Comparison of ENCODE assay signal across 20 mouse cellular contexts in the genomic region with DNA sequence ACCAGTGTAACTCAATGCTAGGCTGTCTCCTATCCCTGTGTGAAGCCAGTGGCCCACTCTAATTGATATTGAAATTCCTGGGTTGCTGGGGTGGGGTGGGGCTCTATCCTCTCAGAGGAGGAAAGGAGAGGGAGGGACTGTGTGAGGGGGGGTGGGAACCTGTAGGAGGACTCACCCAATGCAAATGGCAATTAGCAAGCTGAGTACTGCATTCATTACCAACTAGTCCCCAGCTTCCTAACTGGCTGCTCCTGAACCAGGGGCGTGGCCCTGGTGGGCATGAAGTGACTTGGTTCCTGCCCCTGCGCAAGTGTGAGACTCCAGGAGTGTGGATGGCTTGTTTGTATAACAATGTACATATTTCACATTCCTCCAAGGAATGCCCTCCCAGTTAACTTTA.
DNase-seq lines count a peak whose midpoint lies in the region; ATAC-seq and TF ChIP-seq lines count a peak whose summit lies in the region.
"Had no signal": no experiment of that assay in that cellular context is flagged by ENCODE, and none has a peak within 500 bp of the region (broad histone marks: within the 10 kb centered on the region; RNA-seq: fewer than 3 reads in every experiment).

No protein-coding gene starts in this region.

- WGBS in lung, embryonic 16.5 days: 41% methylated on average over 2 of the region's 2 CpGs
- WGBS in stomach, embryonic 14.5 days: 60% methylated on average over 2 of the region's 2 CpGs
- WGBS in stomach, postnatal 0 days: 37% methylated on average over 2 of the region's 2 CpGs

- no peak for TF ChIP-seq EP300 in stomach, postnatal 0 days (optimal IDR thresholded peaks at IDR 0.05)

- no peaks in the 10 kb centered on the region for H3K4me1 ChIP-seq in lung, embryonic 16.5 days (replicated peaks; ENCODE audit: control insufficient read depth, insufficient read depth, low read length)
- H3K4me1 ChIP-seq in stomach, embryonic 14.5 days (ENCODE audit: control insufficient read depth, insufficient read depth, low read length): no peaks in the 10 kb centered on the region
- H3K4me1 ChIP-seq in stomach, postnatal 0 days (replicated peaks; ENCODE audit: control insufficient read depth, insufficient read depth): no peaks in the 10 kb centered on the region
- H3K4me1 ChIP-seq: embryonic facial prominence, embryonic 15.5 days; heart, embryonic 12.5 days; hindbrain, embryonic 10.5 days had no signal

- no peak overlapping the region for H3K9ac ChIP-seq in lung, embryonic 16.5 days (ENCODE audit: low read length)
- no peak overlapping the region for H3K9ac ChIP-seq in stomach, embryonic 14.5 days (replicated peaks; ENCODE audit: low read depth, low read length)
- no peak overlapping the region for H3K9ac ChIP-seq in stomach, postnatal 0 days (ENCODE audit: low read length)
- H3K9ac ChIP-seq: embryonic facial prominence, embryonic 15.5 days; forebrain, postnatal 0 days; heart, embryonic 12.5 days; hindbrain, embryonic 14.5 days had no signal

- H3K36me3 ChIP-seq in lung, embryonic 16.5 days (ENCODE audit: control insufficient read depth, insufficient read depth, low read length): no peaks in the 10 kb centered on the region
- H3K36me3 ChIP-seq in stomach, embryonic 14.5 days (ENCODE audit: control insufficient read depth, insufficient read depth, low read length): no peaks in the 10 kb centered on the region
- H3K36me3 ChIP-seq in stomach, postnatal 0 days (ENCODE audit: control insufficient read depth, insufficient read depth, low read length): no peaks in the 10 kb centered on the region
- H3K36me3 ChIP-seq: embryonic facial prominence, embryonic 15.5 days; heart, embryonic 12.5 days; hindbrain, embryonic 10.5 days had no signal

- H3K27ac ChIP-seq in lung, embryonic 16.5 days (ENCODE audit: low read length): no peak overlapping the region
- H3K27ac ChIP-seq in stomach, embryonic 14.5 days (ENCODE audit: low read length): no peak overlapping the region
- H3K27ac ChIP-seq in stomach, postnatal 0 days (replicated peaks): no peak overlapping the region
- H3K27ac ChIP-seq: embryonic facial prominence, embryonic 15.5 days; gastrocnemius, adult 2 months; hindbrain, embryonic 10.5 days; hindbrain, embryonic 14.5 days had no signal

- TF ChIP-seq CTCF in stomach, postnatal 0 days (IDR thresholded peaks at IDR 0.05; ENCODE audit: low read depth): no peak

- ATAC-seq in lung, embryonic 16.5 days (ENCODE audit: low read depth): peak; percentile 87
- ATAC-seq in stomach, embryonic 14.5 days (ENCODE audit: insufficient number of reproducible peaks, insufficient read depth, low FRiP score, low read depth): 0 out of 2 replicates have a peak, but pooled peaks have one; percentile 65
- no peak for ATAC-seq in stomach, postnatal 0 days (ENCODE audit: low FRiP score, low TSS enrichment)
- ATAC-seq in erythroid progenitor cell, adult 5-6 weeks (replicated peaks; ENCODE audit: low FRiP score, poor library complexity, severe bottlenecking): no peak
- ATAC-seq: forebrain, postnatal 0 days had no signal

- H3K9me3 ChIP-seq in lung, embryonic 16.5 days (ENCODE audit: control insufficient read depth, low read length): no peaks in the 10 kb centered on the region
- no peaks in the 10 kb centered on the region for H3K9me3 ChIP-seq in stomach, embryonic 14.5 days (ENCODE audit: control insufficient read depth, low read depth, low read length)
- no peaks in the 10 kb centered on the region for H3K9me3 ChIP-seq in stomach, postnatal 0 days (ENCODE audit: control insufficient read depth, low read length)
- H3K9me3 ChIP-seq: embryonic facial prominence, embryonic 15.5 days; heart, embryonic 12.5 days; hindbrain, embryonic 10.5 days had no signal

- no peaks in the 10 kb centered on the region for H3K27me3 ChIP-seq in lung, embryonic 16.5 days (ENCODE audit: control insufficient read depth, insufficient read depth, low read depth, low read length)
- H3K27me3 ChIP-seq in stomach, embryonic 14.5 days (ENCODE audit: control insufficient read depth, insufficient read depth, low read length): no peaks in the 10 kb centered on the region
- no peaks in the 10 kb centered on the region for H3K27me3 ChIP-seq in stomach, postnatal 0 days (ENCODE audit: control insufficient read depth, insufficient read depth, low read length)
- H3K27me3 ChIP-seq: CH12.LX; embryonic facial prominence, embryonic 15.5 days; heart, embryonic 12.5 days had no signal

- H3K4me2 ChIP-seq in lung, embryonic 16.5 days (ENCODE audit: low read depth, low read length): no peak overlapping the region
- H3K4me2 ChIP-seq in stomach, embryonic 14.5 days (replicated peaks; ENCODE audit: low read depth, low read length): no peak overlapping the region
- H3K4me2 ChIP-seq in stomach, postnatal 0 days (replicated peaks; ENCODE audit: low read depth): no peak overlapping the region
- H3K4me2 ChIP-seq: embryonic facial prominence, embryonic 15.5 days; heart, embryonic 12.5 days; hindbrain, embryonic 14.5 days had no signal

- H3K4me3 ChIP-seq in lung, embryonic 16.5 days (ENCODE audit: low read length): no peak overlapping the region
- no peak overlapping the region for H3K4me3 ChIP-seq in stomach, embryonic 14.5 days (ENCODE audit: low read depth, low read length)
- no peak overlapping the region for H3K4me3 ChIP-seq in stomach, postnatal 0 days (ENCODE audit: low read depth, low read length)
- H3K4me3 ChIP-seq: embryonic facial prominence, embryonic 15.5 days; erythroblast, embryonic 14.5 days; gastrocnemius, adult 2 months; heart, embryonic 12.5 days; hindbrain, embryonic 10.5 days had no signal

- no peak for DNase-seq in lung, postnatal 10 days
- no peak for DNase-seq in stomach, postnatal 0 days (ENCODE audit: low spot score)
- DNase-seq in WW6 (ENCODE audit: low read depth, low spot score): peak; percentile 56
- DNase-seq: adrenal gland, adult 8-10 months; adrenal gland, postnatal 36 days; cerebellum, adult 2 months; cerebellum, postnatal 14 days; embryo, embryonic 11 days; forebrain, postnatal 0 days; gastrocnemius, adult 2 months; gastrocnemius, postnatal 25 days had no signal

Comparison
In these comparisons a context has a peak if more than half of its experiments do, and no peak if none do; other contexts are left out.
1. ATAC-seq: peak in lung, embryonic 16.5 days (single experiment) and stomach, embryonic 14.5 days (single experiment); none in stomach, postnatal 0 days (single experiment) and erythroid progenitor cell, adult 5-6 weeks (single experiment).